Mouse (Mus musculus) B cell, adult 62 days (primary cell): ENCODE measurements around the gene Ropn1. TPM values are rescaled to one million over a fixed set of nuclear protein-coding genes. Genes with fewer than 3 reads are reported as not detected.

Source experiments
- total RNA-seq: library from RNA; stranded (reverse); gene quantifications from 4 replicates; pipeline ENCODE4 v1.2.4, GENCODE M21; 2023

The Ropn1 gene
- not detected in 4 replicates for total RNA-seq

DNA sequence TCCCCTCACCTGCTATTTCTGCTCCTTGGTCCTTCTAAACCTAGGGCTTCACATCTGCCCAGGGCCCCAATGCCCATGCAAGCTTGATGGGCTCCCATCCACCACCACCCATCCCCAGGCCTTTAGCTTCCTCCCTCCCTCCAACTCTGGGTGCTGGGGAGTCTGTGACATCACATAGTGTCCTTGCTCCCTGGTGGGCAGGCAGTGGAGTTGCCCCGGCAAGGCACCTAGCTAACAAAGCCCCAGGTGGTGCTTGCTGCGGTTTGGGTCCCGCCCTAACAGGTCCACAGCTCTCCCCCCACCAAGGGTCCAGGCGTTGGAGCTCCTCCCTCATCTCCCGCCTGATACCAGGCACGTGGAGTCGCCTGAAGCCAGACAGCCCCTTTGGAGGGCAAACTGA, at the start of gene Ropn1:
Ropn1 (plus strand) TSS at position 301 of the 400 bp plus-strand sequence.

DNA sequence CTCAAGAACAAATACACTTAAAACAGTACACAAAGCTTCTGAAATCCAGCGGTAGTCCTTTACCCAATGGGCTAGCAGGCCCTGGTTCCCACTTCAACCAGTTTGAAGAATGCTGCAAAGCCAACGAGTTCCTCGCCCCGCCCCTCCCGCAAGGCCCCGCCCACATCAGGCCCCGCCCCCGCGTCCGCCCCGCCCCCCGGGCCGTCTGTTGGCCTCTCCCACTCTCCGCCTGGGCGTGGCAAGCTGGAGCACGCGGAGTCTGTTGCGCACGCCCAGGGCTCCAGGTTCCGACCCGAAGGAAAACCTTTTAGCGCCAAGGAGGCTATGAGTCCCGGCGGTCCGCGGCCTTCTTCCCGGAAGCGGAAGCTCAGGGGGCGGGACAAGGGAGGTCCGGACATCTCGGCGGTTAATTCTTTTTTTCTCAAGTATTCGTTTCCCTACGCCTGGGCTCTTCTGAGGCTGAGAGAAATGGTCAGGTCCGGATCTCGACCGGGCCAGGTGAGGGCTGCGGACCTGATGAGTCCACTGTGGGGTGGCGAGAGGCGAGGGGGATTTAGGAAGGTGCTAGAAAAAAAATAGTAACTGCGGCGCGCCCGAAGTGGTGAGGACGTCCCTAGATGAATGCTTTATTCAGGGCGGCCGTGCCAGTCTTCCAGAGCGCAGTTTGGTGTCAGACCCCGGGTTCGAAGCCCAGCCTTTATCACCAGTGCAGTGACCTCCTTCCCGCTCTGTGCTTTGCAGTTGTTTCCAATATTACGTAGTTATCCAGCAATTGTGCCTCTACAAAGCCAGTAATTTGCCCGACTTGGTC, 40.8 kb downstream of the Ropn1 start, which contains the start of gene Ccdc14:
Ccdc14 (plus strand) TSS at position 283 of the 811 bp plus-strand sequence.

Other genes with a start within 250 kb of the Ropn1 start
- gene Kalrn, start 76.4 kb upstream of the Ropn1 start, total RNA-seq: 3.5 to 4.9 TPM (median 4.4 TPM) in 4 replicates
- 3.6 to 3.9 TPM (median 3.8 TPM) in 4 replicates for gene Ccdc14, start 40.7 kb downstream of the Ropn1 start, total RNA-seq
- gene Mylk, start 95.3 kb downstream of the Ropn1 start, total RNA-seq: 0.49 to 0.75 TPM (median 0.57 TPM) in 4 replicates